Mouse (Mus musculus) lung, adult 2 months (tissue): ENCODE results near the gene Scaf1. TPM values are rescaled to one million over a fixed set of nuclear protein-coding genes. Genes with fewer than 3 reads are reported as not detected.
A peak's percentile ranks its signal among the peaks of the same experiment; 100 is the strongest.

ENCODE experiments used
- DNase-seq: peaks from one replicate; pipeline ENCODE4 v3.0.0; 2022
- H3K4me1 ChIP-seq: fragments of 200-500 bp; 2 replicates; pipeline ENCODE4 v1.6.1; 2011; ENCODE audit warnings: low read length; ENCODE audit not compliant: control insufficient read depth, insufficient read depth
- H3K4me3 ChIP-seq: fragments of 200-500 bp; replicated peaks from 2 replicates; pipeline ENCODE3; 2011; ENCODE audit warnings: low read depth, mild to moderate bottlenecking, control low read depth, low read length; ENCODE audit errors: extremely low read depth
- CTCF ChIP-seq: fragments of 200-500 bp; IDR thresholded peaks from 2 replicates; pipeline ENCODE4 v1.5.1; 2011; ENCODE audit warnings: mild to moderate bottlenecking, low read length, control low read depth; ENCODE audit not compliant: insufficient read depth
- POLR2A ChIP-seq: fragments of 200-500 bp; IDR thresholded peaks from 2 replicates; pipeline ENCODE4 v1.6.1; 2011; ENCODE audit warnings: low read depth, mild to moderate bottlenecking, control low read depth, low read length, borderline replicate concordance; ENCODE audit errors: extremely low read depth
- WGBS: fragments of 180-500 bp; shearing (Covaris S2); methylation state at CpG from one replicate; pipeline ENCODE4 v1.1.7; 2018; 5-methylcytosine and 5-hydroxymethylcytosine counted together
- polyA plus RNA-seq: library from polyadenylated mRNA; depleted of rRNA; stranded (reverse); fragments of >200 nt; gene quantifications from 2 replicates; pipeline ENCODE4 v1.2.3, GENCODE M21; 2012

The Scaf1 gene
- polyA plus RNA-seq, 1 experiment = 76.2 TPM

- DNase-seq = no peak
- TF ChIP-seq CTCF (no peak), POLR2A (no peak)
- 82% methylated on average over 5 of the region's 5 CpGs for WGBS
- Histone ChIP-seq H3K4me1 (no peaks in the 10 kb centered on the region), H3K4me3 (no peak overlapping the region)
These were observed 53.3 kb downstream of the Scaf1 start for GRCm38 (mm10) chr7:44962831-44963230.

- H3K4me1 ChIP-seq = no peaks in the 10 kb centered on the region
- 68% methylated on average over 8 of the region's 8 CpGs for WGBS
- no peak overlapping the region for H3K4me3 ChIP-seq
- TF ChIP-seq POLR2A (no peak), CTCF (no peak)
- DNase-seq = no peak
These were observed 53.8 kb downstream of the Scaf1 start for GRCm38 (mm10) chr7:44962337-44962736.

- no peak overlapping the region for H3K4me3 ChIP-seq
- DNase-seq = no peak
- WGBS = 81% methylated on average over 13 of the region's 13 CpGs
- no peaks in the 10 kb centered on the region for H3K4me1 ChIP-seq
- TF ChIP-seq CTCF (no peak), POLR2A (no peak)
These were observed 55.7 kb downstream of the Scaf1 start for GRCm38 (mm10) chr7:44960512-44960910.

- no peaks in the 10 kb centered on the region for H3K4me1 ChIP-seq
- DNase-seq = no peak
- TF ChIP-seq CTCF (no peak), POLR2A (no peak)
- no peak overlapping the region for H3K4me3 ChIP-seq
- WGBS = 79% methylated on average over 10 of the region's 10 CpGs
These were observed 56.2 kb downstream of the Scaf1 start for GRCm38 (mm10) chr7:44959874-44960511.

- TF ChIP-seq CTCF (no peak), POLR2A (no peak)
- DNase-seq = no peak
- H3K4me3 ChIP-seq = no peak overlapping the region
- WGBS = 73% methylated on average over 8 of the region's 8 CpGs
- no peaks in the 10 kb centered on the region for H3K4me1 ChIP-seq
These were observed 56.9 kb downstream of the Scaf1 start for GRCm38 (mm10) chr7:44959281-44959680.

GRCm38 (mm10) chr7:44958208-44958607 lies 58.0 kb downstream of the Scaf1 start:
- WGBS = 38% methylated on average over 7 of the region's 7 CpGs
- no peak for DNase-seq
- TF ChIP-seq POLR2A (no peak), CTCF (peak; percentile 56)
- no peaks in the 10 kb centered on the region for H3K4me1 ChIP-seq
- H3K4me3 ChIP-seq = no peak overlapping the region

- 67% methylated on average over 20 of the region's 20 CpGs for WGBS
- Histone ChIP-seq H3K4me1 (no peaks in the 10 kb centered on the region), H3K4me3 (no peak overlapping the region)
- DNase-seq = no peak
- TF ChIP-seq CTCF = no peak
These were observed 58.9 kb downstream of the Scaf1 start for GRCm38 (mm10) chr7:44957183-44957835.

- TF ChIP-seq CTCF (no peak), POLR2A (no peak)
- no peak overlapping the region for H3K4me3 ChIP-seq
- 63% methylated on average over 6 of the region's 6 CpGs for WGBS
- no peak for DNase-seq
- peaks cover 3% of the 10 kb centered on the region; the same call in 1 of the 2 replicates for H3K4me1 ChIP-seq
These were observed 59.9 kb downstream of the Scaf1 start for GRCm38 (mm10) chr7:44956266-44956665.

GRCm38 (mm10) chr7:44955628-44956027 lies 60.5 kb downstream of the Scaf1 start:
- 34% methylated on average over 5 of the region's 5 CpGs for WGBS
- Histone ChIP-seq H3K4me1 (peaks cover 3% of the 10 kb centered on the region; the same call in 1 of the 2 replicates), H3K4me3 (no peak overlapping the region)
- TF ChIP-seq CTCF (peak; percentile 30; the same call in 1 of the 2 replicates), POLR2A (no peak)
- no peak for DNase-seq
